Mouse (Mus musculus): ENCODE results near the gene Arhgap23.

The Arhgap23 gene

GRCm38 (mm10) chr11:97434704-97435454 lies 19.5 kb downstream of the Arhgap23 start:
- peak; percentile 75 for DNase-seq (ENCODE audit: low read depth, low spot score)

GRCm38 (mm10) chr11:97435808-97436491 lies 20.6 kb downstream of the Arhgap23 start:
- DNase-seq (ENCODE audit: low read depth, low spot score) = no peak

GRCm38 (mm10) chr11:97437745-97438144 lies 22.4 kb downstream of the Arhgap23 start:
- no peak for DNase-seq (ENCODE audit: low read depth, low spot score)

GRCm38 (mm10) chr11:97438868-97439267 lies 23.5 kb downstream of the Arhgap23 start:
- no peak for DNase-seq (ENCODE audit: low read depth, low spot score)

- DNase-seq (ENCODE audit: low read depth, low spot score) = no peak
Measured at GRCm38 (mm10) chr11:97439935-97440334, 24.6 kb downstream of the Arhgap23 start.

- DNase-seq (ENCODE audit: low read depth, low spot score) = no peak
Measured at GRCm38 (mm10) chr11:97440441-97440881, 25.1 kb downstream of the Arhgap23 start.

GRCm38 (mm10) chr11:97441036-97441657 lies 25.8 kb downstream of the Arhgap23 start:
- no peak for DNase-seq (ENCODE audit: low read depth, low spot score)

GRCm38 (mm10) chr11:97441658-97442125 lies 26.4 kb downstream of the Arhgap23 start:
- DNase-seq (ENCODE audit: low read depth, low spot score) = no peak

- no peak for DNase-seq (ENCODE audit: low read depth, low spot score)
Measured at GRCm38 (mm10) chr11:97442891-97443675, 27.8 kb downstream of the Arhgap23 start.

- no peak for DNase-seq (ENCODE audit: low read depth, low spot score)
Measured at GRCm38 (mm10) chr11:97445596-97445995, 30.3 kb downstream of the Arhgap23 start.

GRCm38 (mm10) chr11:97445999-97446511 lies 30.7 kb downstream of the Arhgap23 start:
- DNase-seq (ENCODE audit: low read depth, low spot score) = no peak

- no peak for DNase-seq (ENCODE audit: low read depth, low spot score)
Measured at GRCm38 (mm10) chr11:97447979-97448378, 32.6 kb downstream of the Arhgap23 start.

- no peak for DNase-seq (ENCODE audit: low read depth, low spot score)
Measured at GRCm38 (mm10) chr11:97448611-97449394, 33.5 kb downstream of the Arhgap23 start.

GRCm38 (mm10) chr11:97449601-97450293 lies 34.4 kb downstream of the Arhgap23 start:
- no peak for DNase-seq (ENCODE audit: low read depth, low spot score)

GRCm38 (mm10) chr11:97450305-97450922 lies 35.1 kb downstream of the Arhgap23 start:
- no peak for DNase-seq (ENCODE audit: low read depth, low spot score)

GRCm38 (mm10) chr11:97451625-97452024 lies 36.3 kb downstream of the Arhgap23 start:
- no peak for DNase-seq (ENCODE audit: low read depth, low spot score)

- DNase-seq (ENCODE audit: low read depth, low spot score) = no peak
Measured at GRCm38 (mm10) chr11:97457120-97457519, 41.8 kb downstream of the Arhgap23 start.

- DNase-seq (ENCODE audit: low read depth, low spot score) = no peak
Measured at GRCm38 (mm10) chr11:97461307-97461820, 46.0 kb downstream of the Arhgap23 start.

GRCm38 (mm10) chr11:97462538-97462937 lies 47.2 kb downstream of the Arhgap23 start:
- no peak for DNase-seq (ENCODE audit: low read depth, low spot score)

Data from embryo, embryonic 11.5 days (tissue).